Mouse (Mus musculus) lung, postnatal 25 days (tissue): Measurements from ENCODE around the gene Ndufa8.

ENCODE experiments used
- DNase-seq: peaks from one replicate; pipeline ENCODE4 v3.0.0; 2022; ENCODE audit warnings: low spot score

Gene Ndufa8

DNA sequence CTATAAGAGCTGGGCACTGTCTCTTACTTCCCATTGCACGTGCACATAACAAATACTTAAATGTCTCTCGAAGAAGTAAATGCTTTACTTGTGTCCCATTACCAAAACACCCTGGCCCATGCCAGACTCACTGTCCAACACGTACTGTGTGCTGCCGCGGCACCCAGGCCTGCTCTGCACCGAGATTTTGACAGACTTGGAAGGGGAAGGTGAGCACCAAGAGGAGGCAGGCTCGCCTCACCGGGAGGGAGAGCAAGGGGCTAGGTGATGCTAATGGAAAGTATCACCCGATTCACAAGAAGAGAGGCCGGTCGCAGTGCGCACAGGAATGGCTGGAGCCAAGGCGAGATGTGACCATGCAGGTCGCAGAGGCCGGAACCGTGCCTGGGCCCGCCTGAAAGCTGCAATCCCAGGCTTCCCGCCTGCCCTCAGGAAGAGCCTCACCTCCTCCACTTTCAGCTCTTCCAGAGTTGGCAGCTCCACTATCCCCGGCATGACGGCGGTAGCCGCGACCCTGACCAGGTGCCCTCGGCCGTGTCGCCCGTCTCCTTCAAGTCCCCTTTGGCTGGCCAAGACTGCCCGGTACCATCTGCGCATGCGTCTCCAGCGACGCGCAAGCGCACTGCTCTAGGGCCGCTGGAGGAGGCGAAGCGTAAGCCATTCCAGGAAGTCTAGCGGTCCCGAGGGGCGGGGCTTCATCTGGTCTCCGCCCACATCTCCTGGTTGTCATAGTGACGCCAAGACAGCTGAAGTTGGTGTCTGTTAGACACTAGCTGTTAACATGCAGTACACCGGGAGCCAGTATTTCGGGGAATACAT lies at the start of gene Ndufa8, which contains the start of gene Morn5:
TSS of gene Ndufa8 (minus strand) at position 659 of the 819 bp plus-strand sequence.
TSS of gene Morn5 (plus strand) at position 711 of the 819 bp plus-strand sequence.
- DNase-seq = peak; percentile 98

GRCm38 (mm10) chr2:36098021-36098420 lies 48.8 kb upstream of the Ndufa8 start:
- no peak for DNase-seq

DNA sequence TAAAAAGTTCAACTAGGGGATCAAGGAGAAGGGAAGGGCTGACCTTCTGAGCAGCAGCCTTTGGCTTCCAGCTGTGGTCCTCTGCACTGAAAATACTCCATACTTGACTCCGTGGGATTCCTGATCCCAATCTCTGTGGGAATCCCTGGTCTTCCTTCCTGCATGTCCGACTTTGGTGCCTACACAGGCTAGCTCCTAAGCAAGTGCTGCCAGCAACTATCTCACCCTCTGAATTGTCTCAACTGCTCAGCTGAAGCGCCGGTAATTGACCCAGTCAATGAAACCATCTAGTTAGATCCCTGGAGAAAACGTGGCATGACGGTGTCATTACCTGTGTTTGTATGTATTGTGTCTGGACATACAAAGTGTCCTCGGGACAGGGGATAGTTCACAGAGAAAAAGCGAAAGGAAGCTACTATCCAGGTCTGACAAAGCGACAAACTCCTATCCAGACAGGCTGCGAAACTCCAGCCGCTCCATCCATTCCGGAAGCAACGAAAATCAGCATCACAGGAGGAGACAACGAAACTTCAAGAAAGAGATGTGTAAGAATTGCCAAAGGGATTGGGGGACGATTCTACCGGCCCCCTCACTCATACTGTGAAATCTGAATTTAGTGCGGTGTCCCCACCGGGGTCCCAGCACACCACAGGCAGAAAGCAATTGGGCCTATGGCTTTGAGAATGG lies 48.1 kb upstream of the Ndufa8 start:
- no peak for DNase-seq

DNA sequence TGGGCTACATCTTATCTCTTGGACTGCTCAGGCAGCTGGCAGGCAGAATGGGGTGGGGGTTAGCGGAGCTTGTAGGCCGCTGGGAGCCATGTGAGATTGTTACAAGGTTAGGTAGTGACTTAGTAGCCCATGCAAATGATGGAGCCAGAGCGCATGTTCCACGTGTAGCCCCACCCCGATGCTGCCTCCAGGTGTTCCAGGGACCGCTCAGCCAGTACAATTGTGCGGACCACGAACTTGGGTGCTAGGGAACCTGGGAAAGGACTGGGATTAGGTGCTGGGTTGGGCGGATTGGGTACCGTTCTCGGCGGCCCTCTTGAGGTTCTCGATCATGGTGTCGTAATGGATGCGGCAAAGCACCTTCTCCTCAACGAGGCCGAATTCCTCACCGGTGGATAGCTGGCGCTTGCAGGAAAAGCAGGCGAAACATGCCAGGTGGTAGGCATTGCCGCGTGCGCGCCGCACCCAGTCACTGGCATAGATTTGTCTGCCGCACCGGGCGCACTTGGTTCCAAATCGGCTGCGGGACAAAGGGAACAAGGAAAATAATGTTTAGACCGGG lies 44.8 kb upstream of the Ndufa8 start:
- DNase-seq = no peak

GRCm38 (mm10) chr2:36093301-36093700 lies 44.1 kb upstream of the Ndufa8 start:
- no peak for DNase-seq

DNA sequence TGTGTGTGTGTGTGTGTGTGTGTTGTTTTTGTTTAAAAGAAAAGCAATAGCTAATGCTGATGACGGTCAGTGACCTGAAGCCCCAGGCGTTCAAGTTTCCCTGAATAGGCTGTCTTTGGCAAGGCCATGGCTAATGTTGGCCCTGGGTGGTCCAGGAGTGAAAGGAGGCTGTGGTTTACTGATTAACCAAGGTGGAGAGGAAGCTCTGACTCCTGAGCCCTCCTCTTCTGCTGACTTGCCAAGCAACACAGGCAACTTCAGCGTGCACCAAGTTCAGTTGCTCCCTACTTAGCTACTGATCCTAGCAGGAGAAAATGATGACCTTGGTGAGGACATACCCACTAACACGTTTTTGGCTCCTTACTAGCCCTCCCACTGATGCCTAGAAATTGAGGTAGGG lies 43.5 kb upstream of the Ndufa8 start:
- DNase-seq = no peak

DNA sequence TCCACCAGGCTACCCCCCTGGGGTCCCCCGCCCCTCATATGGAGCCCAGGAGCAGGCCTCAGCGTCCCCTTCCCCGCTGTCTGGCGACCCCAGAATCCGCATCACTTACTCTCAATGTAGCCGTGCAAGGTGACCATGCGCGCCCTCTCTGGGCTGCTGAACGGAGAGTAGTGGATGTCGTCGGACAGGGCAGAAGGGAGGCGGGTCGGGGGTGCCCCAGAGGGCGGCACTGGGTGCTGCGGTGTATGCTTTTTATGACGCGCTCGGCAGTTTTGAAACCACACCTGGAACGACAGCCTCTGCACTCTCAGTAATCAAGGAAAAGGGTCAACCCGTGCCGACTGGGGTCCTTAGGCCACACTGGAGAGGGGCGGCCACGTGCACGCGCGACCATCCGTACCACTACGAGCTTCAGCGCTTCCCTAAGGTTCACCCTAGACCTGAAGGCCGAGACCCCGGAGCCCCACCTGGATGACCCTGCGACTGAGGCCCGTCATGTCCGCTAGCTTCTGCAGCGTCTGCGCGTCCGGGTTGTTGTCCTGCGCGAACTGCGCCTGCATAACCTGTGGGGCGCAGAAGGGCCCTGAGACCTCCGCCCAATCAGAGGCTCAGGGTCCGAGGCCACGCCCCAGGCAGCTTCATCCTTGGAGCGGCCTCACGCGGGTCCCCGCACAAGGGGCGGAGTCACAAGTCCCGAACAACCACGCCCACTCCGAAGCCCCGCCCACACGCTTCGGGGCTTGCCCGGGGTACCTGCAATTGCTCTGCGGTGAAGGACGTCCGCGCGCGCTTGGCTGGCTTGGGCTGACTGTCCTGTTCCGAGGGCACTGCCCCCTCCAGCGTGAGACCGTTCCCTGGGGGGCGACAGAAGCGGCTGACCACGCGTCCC lies 41.9 kb upstream of the Ndufa8 start:
- DNase-seq = peak; percentile 26

DNA sequence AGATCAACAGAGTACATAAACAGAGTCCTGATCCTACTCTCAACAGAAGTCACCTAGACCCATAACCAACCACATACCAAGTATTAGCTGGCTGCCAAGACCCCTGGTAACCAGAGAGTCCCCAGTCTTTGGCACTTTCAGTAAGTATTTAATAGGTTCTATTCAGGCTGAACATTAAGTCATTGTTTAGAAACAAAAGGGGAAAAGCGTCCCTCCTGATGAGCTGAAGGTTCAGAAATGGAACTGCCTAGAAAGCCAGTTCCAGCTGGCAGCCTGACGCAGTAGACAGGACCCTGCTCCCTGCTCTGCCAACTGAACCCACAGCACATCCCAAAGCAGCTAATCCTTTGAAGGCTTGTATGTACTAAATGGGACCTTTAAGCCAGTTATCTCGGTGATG lies 40.0 kb upstream of the Ndufa8 start:
- DNase-seq = no peak

- DNase-seq = no peak
Observed at GRCm38 (mm10) chr2:36085041-36085440, 35.8 kb upstream of the Ndufa8 start.

GRCm38 (mm10) chr2:36082802-36083580 lies 33.8 kb upstream of the Ndufa8 start:
- DNase-seq = no peak

DNA sequence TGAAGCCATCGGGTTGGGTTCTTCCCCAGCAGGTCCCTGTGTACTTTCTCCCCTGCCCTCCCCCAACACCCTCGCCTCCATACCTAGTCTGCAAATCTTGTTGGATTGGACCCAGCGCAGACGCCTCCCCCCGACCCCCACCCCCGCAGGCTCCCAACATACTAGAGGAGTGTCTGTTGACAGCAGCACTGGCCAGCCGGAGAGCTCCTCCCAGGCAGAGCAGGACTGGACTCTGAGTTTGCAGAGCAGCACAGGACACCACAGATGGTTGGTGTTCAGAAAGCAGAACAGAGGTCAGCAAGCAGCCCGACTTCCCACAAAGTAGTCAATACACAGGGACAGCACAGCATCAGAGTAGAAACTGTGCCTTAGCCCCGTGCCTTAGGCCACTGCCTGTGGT lies 32.2 kb upstream of the Ndufa8 start:
- DNase-seq = no peak

- DNase-seq = no peak
Observed at GRCm38 (mm10) chr2:36077160-36077761, 28.1 kb upstream of the Ndufa8 start.

GRCm38 (mm10) chr2:36075210-36075609 lies 26.0 kb upstream of the Ndufa8 start:
- DNase-seq = no peak

GRCm38 (mm10) chr2:36073781-36074180 lies 24.6 kb upstream of the Ndufa8 start:
- no peak for DNase-seq

GRCm38 (mm10) chr2:36071660-36072305 lies 22.6 kb upstream of the Ndufa8 start:
- DNase-seq = no peak

GRCm38 (mm10) chr2:36067132-36067531 lies 17.9 kb upstream of the Ndufa8 start:
- DNase-seq = no peak

GRCm38 (mm10) chr2:36061409-36061808 lies 12.2 kb upstream of the Ndufa8 start:
- no peak for DNase-seq

DNA sequence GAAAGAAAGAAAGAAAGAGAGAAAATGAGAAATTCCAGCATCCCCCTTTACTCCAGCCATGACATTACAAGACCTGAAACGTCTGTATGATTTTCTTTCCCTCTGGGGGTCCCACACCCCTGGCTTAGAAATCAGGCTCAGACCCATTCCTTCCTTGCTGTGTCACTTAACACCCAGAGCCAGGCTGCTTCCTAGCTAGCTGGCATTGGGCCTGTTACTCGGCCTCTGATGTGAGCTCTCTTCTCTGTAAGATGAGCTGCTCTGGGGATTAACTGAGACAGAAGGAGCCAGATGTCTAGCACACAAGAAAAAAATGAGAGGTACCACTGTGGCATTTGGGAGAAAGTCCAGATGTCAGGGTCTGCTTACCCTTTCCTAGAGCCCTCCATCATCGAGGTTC lies 7.0 kb upstream of the Ndufa8 start:
- no peak for DNase-seq

DNA sequence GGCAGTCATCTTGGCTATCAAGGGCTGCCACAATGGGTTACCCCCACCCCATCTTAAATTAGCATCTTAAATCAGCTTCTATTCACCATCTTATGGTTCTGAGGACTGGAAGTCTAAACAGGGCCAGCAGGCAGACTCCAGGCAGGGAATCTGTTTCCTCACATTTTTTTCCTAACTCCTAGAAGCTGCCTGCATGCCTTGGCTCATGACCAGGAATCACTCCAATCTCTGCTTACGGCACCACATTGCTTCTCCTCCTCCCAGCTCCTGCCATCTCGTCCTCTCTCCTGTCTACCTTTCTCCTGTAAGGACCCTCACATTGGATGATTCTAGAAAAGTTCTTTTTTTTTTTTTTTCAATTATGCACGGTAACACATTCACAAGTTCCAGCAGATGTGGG lies 4.0 kb upstream of the Ndufa8 start:
- no peak for DNase-seq

- DNase-seq = no peak
Observed at GRCm38 (mm10) chr2:36049567-36049954, 355 bp upstream of the Ndufa8 start.
